Mouse (Mus musculus): ENCODE data around the gene Tmem50a.

The Tmem50a gene

DNA sequence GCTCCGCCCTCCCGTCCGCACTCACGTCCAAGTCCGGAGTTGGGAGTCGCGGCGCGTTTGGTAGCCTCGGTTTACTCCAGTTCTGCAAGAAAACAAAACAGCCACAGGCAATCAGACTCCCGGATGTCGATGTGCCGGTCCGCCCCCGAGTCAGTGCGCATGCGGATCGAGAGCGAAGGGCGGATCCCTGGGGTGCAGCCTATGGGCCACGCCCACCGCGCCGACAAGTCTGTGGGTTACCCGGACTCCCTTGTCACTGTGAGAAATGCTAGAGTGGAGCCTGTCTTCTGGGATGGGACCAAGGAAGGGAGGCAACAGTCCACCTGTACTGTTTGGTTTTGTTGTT is at the start of gene Tmem50a:
Gene Tmem50a (minus strand): TSS at position 161 of the 346 bp plus-strand sequence.
- peak; percentile 96 for DNase-seq (ENCODE audit: low read depth, low spot score)

DNA sequence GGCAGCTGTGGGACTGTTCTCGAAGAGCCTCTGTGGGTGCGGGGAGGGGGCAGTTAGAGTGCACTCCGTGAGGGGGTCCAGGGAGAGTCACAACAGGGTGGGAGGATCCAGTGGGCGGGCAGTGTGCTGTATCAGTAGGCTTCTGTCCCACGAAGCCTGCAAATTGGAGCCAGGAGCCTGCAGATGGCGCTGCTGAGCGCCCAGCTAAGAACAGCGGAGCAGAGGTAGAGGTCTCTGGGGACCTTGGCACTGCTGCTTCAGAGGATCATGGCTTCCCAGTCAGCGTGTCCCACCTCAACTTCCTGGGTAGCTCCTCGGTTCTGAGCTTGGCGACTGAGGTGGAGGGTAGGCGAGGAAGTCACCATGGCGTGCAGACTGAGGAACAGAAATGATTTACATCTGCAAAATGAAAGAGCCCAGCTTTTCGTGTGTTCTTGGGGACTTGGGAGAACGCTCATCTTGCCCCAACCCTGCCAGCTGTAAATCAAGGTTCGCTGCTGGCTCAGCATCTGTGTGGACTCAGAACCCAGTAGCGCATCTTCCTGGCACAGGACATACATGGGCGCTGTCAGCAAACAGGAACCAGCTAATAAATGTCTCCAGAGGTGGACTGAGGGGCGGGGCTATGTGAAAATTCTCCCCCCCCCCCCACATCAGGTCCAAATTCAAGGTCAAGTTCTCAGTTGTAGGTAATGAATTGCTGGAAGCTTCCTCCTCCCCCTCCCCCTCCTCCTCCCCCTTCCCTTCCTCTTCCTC is 48.4 kb upstream of the Tmem50a start:
- peak; percentile 79 for DNase-seq (ENCODE audit: low read depth, low spot score)

DNA sequence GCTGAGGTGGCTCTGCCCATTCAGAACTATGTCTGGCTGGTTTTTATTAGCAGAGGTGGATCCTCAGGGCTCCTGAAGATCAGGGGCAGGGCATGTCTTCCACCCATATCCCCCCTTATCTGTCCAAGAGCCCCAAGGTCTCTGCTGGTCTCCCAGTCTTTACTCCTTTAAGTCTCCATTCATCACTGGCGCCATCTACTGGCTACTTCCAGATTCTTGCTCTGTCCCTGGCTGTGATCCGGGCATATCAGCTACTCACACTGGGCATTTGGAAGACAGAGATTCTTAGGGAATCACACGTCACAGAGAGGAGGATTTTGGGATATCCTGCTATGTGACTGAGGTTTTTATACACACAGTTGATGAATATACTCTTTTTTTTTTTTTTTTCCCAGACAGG is 41.5 kb upstream of the Tmem50a start:
- DNase-seq (ENCODE audit: low read depth, low spot score), result peak; percentile 61

DNA sequence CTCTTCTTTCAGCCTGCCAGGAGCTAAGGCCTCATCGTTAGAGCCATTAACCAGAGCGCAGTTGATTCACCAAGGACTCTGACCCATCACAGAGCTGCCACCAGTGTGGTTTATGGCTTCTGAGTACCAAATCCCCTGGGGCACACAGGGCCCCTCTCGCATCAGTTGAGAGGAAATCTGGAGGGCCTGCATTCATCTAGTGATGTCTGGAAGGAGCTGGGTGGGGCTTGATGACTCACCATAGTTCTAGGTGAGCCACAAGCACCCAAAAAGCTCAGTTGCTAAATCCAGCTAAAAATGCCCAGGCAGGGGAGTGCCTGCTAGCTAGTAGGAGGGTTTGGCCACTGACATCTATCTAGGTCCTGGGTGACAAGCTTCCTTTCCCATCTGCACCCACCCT is 41.0 kb upstream of the Tmem50a start:
- DNase-seq (ENCODE audit: low read depth, low spot score), result no peak

DNA sequence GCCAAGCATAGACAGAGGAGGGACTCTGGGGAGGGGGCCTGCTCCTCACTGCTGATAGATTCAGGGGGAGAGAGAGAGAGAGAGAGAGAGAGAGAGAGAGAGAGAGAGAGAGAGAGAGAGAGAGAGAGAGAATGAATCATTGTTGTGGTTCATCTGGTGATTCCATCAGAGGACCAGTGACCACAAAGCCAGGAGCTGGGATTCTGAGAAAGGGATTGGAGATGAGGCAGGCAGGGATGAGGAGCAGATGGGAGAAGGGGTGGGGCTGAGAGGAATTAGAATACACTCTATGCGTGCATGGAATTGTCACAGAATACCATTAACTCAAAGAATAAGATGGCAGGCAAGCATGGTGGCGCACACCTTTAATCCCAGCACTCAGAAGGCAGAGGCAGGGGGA is 40.4 kb upstream of the Tmem50a start:
- no peak for DNase-seq (ENCODE audit: low read depth, low spot score)

DNA sequence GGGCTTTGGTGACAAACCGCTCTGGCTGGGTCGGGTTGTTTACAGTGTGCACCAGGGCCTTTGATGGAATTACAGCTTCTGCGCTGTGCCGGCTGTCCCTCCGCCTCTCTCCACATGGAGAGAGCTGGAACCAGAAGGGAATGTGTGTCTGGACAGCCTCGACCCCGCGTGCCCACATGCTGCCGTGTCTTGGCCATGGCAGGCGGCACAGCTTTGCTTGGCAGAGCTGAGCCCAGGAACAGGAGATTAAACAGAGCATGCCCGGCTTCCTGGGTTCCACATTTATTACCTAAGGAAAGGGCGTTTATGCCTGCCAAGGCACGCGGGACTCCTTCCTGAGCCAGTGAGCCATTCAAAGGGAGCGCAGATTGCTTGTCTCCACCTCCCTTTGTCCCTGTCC is 39.6 kb upstream of the Tmem50a start:
- no peak for DNase-seq (ENCODE audit: low read depth, low spot score)

DNA sequence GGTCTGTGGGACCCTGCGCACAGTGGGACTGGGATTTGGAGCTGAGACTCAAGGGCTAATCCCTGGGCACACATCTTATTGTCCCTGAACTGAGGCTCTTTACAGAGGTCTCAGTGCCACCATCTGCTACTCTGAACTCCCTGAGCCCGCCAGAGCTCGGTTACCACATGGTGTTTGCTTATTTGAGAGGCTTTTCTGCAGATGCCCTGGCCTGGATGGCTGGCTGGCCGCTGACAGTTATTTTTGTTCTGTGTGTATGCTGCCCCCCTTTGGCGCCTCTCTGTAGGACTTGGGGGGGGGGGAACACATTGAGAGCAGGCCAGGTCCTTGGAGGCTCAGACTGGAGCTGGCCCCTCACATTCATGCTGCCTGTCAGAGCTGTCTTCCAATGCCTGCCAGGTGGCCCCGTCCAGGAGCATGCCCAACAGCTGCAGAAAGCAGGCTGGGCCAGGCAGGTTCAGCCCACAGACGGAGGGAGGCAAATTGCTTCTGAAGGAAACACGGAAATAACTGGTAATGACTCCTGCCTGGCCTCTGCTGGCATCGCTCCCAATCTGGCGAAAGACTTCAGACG is 35.8 kb upstream of the Tmem50a start:
- no peak for DNase-seq (ENCODE audit: low read depth, low spot score)

DNA sequence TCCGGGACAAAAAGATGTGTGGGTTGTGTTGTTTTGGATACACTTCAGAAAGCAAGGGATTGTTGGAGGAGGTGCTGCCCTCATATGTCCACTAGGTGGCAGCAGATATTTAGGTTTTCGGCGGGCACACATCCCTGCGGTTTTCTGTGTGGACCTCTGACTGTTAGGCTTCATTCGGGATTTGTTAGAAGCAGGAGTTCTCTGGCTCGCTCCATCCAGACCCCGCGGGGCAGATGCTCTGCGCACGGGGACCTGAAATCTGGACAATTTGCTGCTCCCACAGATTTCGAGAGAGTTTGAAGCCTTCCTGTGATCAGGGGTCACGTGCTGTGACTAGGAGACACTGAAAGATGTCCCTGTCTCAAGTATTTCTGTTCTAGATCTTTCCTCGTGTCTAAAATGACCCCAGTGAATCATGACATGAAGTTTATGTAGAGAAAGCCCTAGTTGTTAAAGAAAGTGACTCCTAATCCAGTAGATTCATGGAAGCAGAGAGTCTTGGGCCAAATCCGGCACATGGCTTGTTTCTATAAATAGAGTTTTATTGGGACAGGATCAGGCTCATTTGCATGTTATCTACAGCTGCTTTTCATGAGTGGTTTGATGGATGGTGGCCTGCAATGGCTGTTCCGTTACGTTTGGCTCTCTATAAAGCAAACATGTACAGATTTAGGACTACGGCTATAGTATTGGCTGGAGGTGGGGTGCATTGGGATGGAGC is 31.4 kb upstream of the Tmem50a start:
- peak; percentile 65 for DNase-seq (ENCODE audit: low read depth, low spot score)

DNA sequence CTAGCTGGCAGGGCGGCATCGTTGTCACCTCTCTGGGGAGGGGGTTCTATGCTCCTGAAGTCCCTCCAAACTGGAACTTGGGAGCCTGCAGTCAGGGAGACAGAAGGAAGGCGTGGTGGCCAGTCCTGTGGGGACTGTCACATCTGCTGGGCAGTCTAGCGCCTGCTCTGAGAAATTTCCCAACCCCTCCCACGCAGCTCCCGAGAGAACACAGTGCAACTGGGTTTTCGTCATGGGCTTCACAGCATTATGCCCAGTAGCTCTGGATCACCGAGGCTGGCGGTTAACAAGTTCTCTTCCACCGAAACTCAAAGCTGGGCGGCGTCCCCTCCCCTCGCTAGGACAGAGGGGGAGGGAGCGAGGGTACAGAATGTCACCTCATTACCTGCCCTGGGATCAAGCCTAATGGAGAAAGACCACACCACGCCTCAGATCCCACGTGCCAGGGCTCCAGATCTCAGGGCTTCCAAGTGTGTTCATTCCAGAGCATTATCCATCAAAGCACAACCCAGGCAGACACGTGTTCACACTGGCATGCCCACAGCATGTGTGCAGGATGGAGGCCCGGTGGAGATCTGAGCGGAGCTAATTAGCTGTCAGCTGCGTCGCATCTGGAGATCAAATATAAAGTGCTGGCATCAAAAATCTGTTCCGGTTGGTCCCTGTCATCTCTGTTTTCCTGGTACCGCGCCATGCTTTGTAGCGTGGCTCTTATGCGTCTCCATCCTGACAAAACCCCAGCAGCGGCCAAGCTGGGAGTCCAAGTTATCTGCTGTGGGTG is 29.1 kb upstream of the Tmem50a start:
- no peak for DNase-seq (ENCODE audit: low read depth, low spot score)

DNA sequence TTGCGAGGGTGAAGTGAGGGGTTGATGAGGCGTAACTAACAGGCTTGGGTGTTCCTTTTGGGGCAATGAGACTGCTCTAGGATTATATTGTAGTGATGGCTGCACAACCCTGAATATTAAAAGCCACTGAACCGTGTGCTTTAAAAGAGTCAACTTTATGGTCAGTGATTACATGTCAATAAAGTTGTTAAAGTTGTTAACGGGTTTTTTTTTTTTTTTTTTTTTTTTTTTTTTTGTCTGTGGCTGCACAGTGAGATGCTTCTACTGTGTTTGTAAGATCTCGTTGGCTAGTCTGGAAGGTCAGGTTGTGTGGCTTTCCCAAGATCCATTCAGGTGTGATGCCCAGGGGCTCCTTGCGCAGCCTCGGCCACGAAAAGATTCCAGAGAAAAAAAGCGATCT is 25.1 kb upstream of the Tmem50a start:
- DNase-seq (ENCODE audit: low read depth, low spot score), result no peak

DNA sequence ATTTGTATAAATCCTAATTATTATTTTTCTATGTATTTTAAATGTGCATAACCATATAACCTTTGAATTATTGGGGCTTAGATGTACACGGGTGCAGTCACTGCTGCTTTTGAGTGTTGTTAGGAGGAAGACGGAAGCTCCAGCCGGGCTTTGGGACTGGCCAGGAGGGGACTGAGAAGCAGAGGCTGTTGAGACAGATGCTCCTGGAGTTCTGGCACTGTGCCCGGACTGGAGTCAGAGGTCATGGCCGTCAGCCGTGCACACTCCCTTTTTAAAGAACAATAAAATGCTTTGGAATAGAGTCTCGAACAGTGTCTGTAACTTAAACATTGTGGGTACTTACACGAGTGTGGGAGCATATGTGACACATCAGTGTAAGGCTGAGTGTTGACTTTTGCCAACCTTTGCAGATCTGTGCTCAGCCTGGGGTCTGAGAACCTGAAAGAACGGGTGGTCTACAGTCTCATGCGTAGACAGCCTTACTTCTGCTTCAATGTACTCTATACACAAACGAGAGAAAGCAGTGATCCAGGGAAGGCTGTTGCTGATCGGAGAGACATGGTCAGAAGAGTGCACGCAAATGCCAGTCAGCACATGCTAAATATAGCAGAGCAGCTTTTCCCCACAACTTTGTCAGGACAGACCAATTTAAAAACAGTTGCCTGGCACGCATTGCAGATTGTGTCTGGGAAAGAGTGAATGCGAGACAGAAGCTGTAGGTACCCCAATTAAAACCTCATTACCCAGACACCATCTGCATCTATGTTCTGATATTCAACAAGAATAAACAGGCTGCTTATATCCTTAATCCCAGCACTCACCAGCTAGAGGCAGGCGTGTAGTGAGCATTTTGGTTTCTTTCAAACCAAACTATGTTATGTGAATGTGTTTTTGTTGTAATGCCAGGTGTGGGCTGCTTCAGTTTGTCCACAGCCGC is 22.7 kb upstream of the Tmem50a start:
- DNase-seq (ENCODE audit: low read depth, low spot score), result no peak

DNA sequence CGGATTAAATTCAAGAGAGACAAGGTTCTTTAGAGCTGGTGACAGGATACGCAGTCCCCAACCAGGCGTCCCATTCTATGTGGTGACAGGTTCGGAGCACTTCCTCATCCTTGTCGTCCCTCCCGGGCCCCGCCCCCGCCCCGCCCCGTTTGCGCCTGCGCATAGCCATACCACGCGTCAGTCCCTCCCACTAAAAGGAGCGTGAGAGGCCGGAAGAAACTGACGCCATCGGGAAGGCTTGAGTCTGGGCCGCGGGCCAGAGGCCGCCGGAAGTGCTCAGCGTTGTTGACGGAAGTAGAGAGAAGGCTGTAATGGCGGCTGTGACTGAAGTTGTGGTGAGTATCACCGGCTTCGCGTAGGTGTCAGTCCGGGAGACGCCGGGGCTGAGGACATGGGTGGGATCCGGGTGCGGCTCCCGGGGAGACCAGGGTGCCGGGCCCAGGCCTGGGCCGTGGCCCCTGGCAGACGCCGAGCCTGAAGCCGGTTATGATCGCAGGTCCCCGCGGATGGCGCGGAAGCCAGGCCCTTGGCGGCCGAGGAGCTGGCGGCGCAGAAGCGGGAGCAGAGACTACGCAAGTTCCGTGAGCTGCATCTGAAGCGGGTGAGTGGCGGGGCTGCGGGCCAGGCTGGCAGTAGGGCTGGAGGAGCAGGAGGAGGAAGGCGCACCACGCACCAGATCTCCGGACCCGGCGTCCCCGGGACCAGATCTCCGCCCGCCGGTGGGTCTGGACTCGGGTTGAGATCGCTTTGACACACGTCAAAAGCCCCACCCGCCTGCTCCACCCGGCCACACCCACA is 16.1 kb upstream of the Tmem50a start, which contains the start of gene Syf2:
Gene Syf2 (plus strand): TSS at position 215 of the 798 bp plus-strand sequence.
- DNase-seq (ENCODE audit: low read depth, low spot score), result peak; percentile 99

DNA sequence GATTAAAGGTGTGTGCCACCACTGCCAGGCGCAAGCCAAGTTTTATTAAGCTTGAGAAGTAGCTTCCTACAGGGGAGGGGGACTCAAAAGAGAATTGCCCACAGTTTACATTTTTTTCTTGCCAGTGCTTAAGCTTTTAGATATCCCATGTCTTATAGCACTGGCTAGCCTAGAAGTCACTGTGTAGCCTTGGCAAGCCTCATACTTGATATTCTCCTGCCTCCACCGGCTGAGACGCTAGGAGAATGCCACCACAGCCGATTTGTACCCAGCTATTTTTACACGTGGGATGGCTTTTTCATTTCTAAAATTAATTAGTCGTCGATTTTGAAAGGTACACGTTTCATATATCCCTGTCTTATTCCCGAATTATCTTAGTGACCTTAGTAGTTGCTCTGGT is 15.4 kb upstream of the Tmem50a start:
- DNase-seq (ENCODE audit: low read depth, low spot score), result no peak

DNA sequence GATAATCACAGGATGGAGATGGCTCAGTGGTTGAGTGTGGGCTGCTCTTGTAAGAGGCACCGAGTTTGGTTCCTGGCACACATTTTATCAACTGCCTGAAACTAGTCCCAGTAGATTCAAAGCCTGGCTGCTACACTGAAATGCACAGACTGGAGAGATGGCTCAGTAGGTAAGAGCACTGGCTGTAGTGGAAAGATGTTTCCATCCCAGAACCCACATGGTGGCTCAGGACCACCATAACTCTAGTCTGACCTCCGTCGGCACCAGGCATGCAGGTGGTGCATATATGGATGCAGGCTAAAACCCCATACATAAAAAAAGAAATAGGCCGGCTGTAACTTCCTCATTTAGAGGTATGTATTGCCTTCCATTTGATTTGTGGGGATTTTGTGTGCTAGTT is 14.7 kb upstream of the Tmem50a start:
- DNase-seq (ENCODE audit: low read depth, low spot score), result peak; percentile 41

DNA sequence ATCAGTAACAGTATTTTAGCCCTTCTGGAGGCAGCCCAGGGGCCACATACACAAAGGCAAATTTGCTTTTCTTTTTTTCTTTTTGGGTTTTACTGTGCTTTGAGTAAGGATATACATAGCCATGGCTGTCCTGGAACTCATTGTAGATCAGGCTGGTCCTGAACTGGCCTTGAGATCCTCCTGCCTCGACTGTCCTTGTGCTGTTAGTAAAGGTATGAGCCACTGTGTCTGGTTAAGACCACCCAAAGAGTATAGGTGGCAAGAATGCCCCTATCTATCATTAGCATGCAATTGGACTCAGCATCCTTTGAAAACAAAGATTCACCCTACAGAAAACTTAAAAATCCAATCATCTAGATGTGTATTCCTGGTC is 13.6 kb upstream of the Tmem50a start:
- DNase-seq (ENCODE audit: low read depth, low spot score), result no peak

DNA sequence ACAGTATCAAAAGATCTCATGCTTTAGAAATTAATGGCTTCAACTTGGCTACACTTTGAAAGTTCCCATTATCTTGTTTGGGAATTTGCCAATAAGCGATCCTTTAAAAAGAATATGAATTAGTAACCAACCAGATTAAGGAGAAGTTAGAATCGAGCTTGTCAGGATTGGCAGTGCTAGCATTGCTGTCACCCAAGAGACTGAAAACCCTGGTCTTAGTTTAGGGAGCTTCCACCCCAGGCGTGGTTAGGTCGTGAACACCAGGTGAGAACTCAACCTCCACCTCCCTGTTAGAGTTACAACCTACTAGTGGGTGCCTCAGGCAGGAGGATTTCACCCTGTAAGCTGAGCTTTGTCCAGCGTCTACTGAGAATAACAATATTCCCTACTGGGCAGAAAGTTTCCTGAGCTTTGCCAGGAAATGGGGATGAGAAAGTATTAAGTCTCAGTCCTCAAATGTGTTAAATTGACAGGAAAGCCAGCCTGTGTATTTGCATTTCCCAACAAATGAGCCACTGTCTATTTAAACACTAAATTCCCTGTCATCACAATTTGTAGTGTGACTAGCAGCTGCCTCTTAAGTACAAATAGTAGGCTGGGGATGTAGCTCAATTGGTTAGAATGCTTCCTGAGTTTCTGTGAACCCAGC is 13.1 kb upstream of the Tmem50a start:
- peak; percentile 40 for DNase-seq (ENCODE audit: low read depth, low spot score)

DNA sequence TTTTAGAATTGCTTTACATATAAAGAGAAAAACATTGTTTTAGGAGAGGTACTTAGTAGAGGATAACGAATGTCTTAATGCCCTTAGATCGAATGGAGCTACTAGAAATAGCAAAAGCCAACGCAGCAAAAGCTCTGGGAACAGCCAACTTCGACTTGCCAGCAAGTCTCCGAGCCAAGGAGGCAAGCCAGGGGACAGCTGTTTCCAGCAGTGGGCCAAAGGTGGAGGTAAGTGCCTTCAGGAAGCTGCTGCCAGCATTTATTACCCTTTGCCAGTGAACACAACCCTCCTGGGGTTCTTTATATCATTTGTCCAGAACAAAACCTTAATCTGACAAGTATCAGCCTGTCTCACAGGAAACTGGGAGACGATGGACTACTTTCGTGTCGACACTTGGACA is 10.4 kb upstream of the Tmem50a start:
- no peak for DNase-seq (ENCODE audit: low read depth, low spot score)

DNA sequence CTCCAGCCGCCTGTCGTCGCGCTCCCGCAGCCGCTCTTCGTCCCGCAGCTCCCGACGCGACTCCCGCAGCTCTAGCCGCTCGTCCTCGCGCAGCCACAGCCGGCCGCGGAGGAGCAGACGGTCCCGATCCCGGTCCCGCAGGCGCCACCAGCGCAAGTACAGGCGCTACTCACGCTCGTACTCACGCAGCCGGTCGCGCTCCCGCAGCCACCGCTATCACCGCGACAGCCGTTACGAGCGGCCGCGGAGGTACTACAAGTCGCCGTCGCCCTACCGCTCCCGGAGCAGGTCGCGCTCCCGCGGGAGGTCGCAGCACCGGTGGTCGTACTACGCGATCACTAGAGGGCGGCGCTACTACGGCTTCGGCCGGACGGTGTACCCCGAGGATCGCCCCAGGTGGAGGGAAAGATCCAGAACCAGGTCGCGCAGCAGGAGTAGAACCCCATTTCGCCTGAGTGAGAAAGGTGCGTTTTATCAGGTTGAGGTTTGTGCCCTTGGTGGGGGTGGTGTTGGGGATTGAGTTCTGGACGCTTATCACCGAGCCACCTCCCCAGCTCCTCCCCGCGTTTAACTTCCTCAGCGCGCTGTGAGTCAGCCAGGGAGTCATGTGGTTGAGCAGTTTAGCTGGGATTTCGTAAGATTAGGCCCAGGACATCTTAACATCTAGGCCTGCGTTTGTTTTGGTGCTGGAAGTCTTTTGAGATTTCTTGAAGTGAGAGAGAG is 9.4 kb upstream of the Tmem50a start:
- peak; percentile 83 for DNase-seq (ENCODE audit: low read depth, low spot score)
